Mouse (Mus musculus) olfactory bulb, adult 2 months (tissue): ENCODE results near the gene Zyx. TPM values are rescaled to one million over a fixed set of nuclear protein-coding genes. Genes with fewer than 3 reads are reported as not detected.

ENCODE experiments used
- H3K27ac ChIP-seq: fragments of 200-500 bp; 2 replicates; pipeline ENCODE4 v1.5.1; 2012; ENCODE audit warnings: low read depth, low read length; ENCODE audit not compliant: insufficient read depth
- H3K4me1 ChIP-seq: fragments of 200-500 bp; 2 replicates; pipeline ENCODE4 v1.6.1; 2012; ENCODE audit warnings: low read length; ENCODE audit not compliant: control insufficient read depth, insufficient read depth
- H3K4me3 ChIP-seq: fragments of 200-500 bp; 2 replicates; pipeline ENCODE4 v1.5.1; 2012; ENCODE audit warnings: mild to moderate bottlenecking, low read depth, low read length, moderate library complexity; ENCODE audit not compliant: insufficient read depth
- CTCF ChIP-seq: fragments of 200-500 bp; IDR thresholded peaks from 2 replicates; pipeline ENCODE4 v1.5.1; 2012; ENCODE audit warnings: low read depth, mild to moderate bottlenecking, low read length, moderate library complexity; ENCODE audit not compliant: insufficient read depth
- POLR2A ChIP-seq: fragments of 200-500 bp; IDR thresholded peaks from 2 replicates; pipeline ENCODE4 v1.6.1; 2012; ENCODE audit warnings: mild to moderate bottlenecking, low read depth, low read length, moderate library complexity; ENCODE audit not compliant: insufficient read depth
- WGBS: fragments of 180-500 bp; shearing (Covaris S2); methylation state at CpG from one replicate; pipeline ENCODE4 v1.1.7; 2018; 5-methylcytosine and 5-hydroxymethylcytosine counted together
- polyA plus RNA-seq: library from polyadenylated mRNA; stranded (reverse); fragments of >200 nt; gene quantifications from 2 replicates; pipeline ENCODE4 v1.2.4, GENCODE M21; 2012; ENCODE audit warnings: low replicate concordance; ENCODE audit not compliant: missing spikeins, insufficient read depth, insufficient read length

The Zyx gene
- polyA plus RNA-seq, 1 experiment = not detected

- Histone ChIP-seq H3K4me1 (peaks cover 3% of the 10 kb centered on the region), H3K27ac (no peak overlapping the region), H3K4me3 (no peak overlapping the region)
- 96% methylated on average over 13 of the region's 13 CpGs for WGBS
- TF ChIP-seq CTCF = no peak
- TF ChIP-seq POLR2A = no peak
These were observed 11.8 kb downstream of the Zyx start for GRCm38 (mm10) chr6:42361041-42361895.

GRCm38 (mm10) chr6:42362074-42362473 is 12.6 kb downstream of the Zyx start:
- no peak for TF ChIP-seq POLR2A
- TF ChIP-seq CTCF = no peak
- H3K4me3 ChIP-seq = no peak overlapping the region
- WGBS = 69% methylated on average over 1 of the region's 1 CpGs
- H3K27ac ChIP-seq = no peak overlapping the region
- peaks cover 3% of the 10 kb centered on the region for H3K4me1 ChIP-seq

- Histone ChIP-seq H3K4me3 (no peak overlapping the region), H3K4me1 (peaks cover 3% of the 10 kb centered on the region), H3K27ac (no peak overlapping the region)
- TF ChIP-seq POLR2A (no peak), CTCF (no peak)
- WGBS = 68% methylated on average over 1 of the region's 1 CpGs
These were observed 13.1 kb downstream of the Zyx start for GRCm38 (mm10) chr6:42362497-42362896.

GRCm38 (mm10) chr6:42362974-42363373 is 13.5 kb downstream of the Zyx start:
- TF ChIP-seq POLR2A = no peak
- no peak for TF ChIP-seq CTCF
- H3K4me1 ChIP-seq = peaks cover 3% of the 10 kb centered on the region; the same call in 1 of the 2 replicates
- H3K27ac ChIP-seq = no peak overlapping the region
- no peak overlapping the region for H3K4me3 ChIP-seq
- WGBS = 67% methylated on average over 3 of the region's 3 CpGs

- peaks cover 3% of the 10 kb centered on the region; the same call in 1 of the 2 replicates for H3K4me1 ChIP-seq
- WGBS = 93% methylated on average over 4 of the region's 4 CpGs
- no peak for TF ChIP-seq POLR2A
- TF ChIP-seq CTCF = no peak
- no peak overlapping the region for H3K4me3 ChIP-seq
- H3K27ac ChIP-seq = no peak overlapping the region
These were observed 14.6 kb downstream of the Zyx start for GRCm38 (mm10) chr6:42364066-42364465.

- no peak overlapping the region for H3K4me3 ChIP-seq
- TF ChIP-seq CTCF (no peak), POLR2A (no peak)
- 95% methylated on average over 15 of the region's 15 CpGs for WGBS
- no peak overlapping the region for H3K27ac ChIP-seq
- peaks cover 3% of the 10 kb centered on the region; the same call in 1 of the 2 replicates for H3K4me1 ChIP-seq
These were observed 15.2 kb downstream of the Zyx start for GRCm38 (mm10) chr6:42364607-42365006.

- no peak for TF ChIP-seq CTCF
- no peak for TF ChIP-seq POLR2A
- WGBS = 94% methylated on average over 6 of the region's 6 CpGs
- Histone ChIP-seq H3K4me3 (no peak overlapping the region), H3K4me1 (peaks cover 3% of the 10 kb centered on the region; the same call in 1 of the 2 replicates), H3K27ac (no peak overlapping the region)
These were observed 15.8 kb downstream of the Zyx start for GRCm38 (mm10) chr6:42365215-42365614.

GRCm38 (mm10) chr6:42369870-42370269 is 20.4 kb downstream of the Zyx start:
- H3K4me1 ChIP-seq = peaks cover 18% of the 10 kb centered on the region
- no peak overlapping the region for H3K27ac ChIP-seq
- WGBS = 35% methylated on average over 3 of the region's 3 CpGs
- no peak overlapping the region for H3K4me3 ChIP-seq
- TF ChIP-seq CTCF (no peak), POLR2A (no peak)

- no peak overlapping the region for H3K27ac ChIP-seq
- no peak for TF ChIP-seq CTCF
- TF ChIP-seq POLR2A = no peak
- H3K4me1 ChIP-seq = peaks cover 18% of the 10 kb centered on the region
- WGBS = 77% methylated on average over 4 of the region's 4 CpGs
- no peak overlapping the region for H3K4me3 ChIP-seq
These were observed 21.4 kb downstream of the Zyx start for GRCm38 (mm10) chr6:42370630-42371363.
